Mouse (Mus musculus): ENCODE data around the gene Etnk2. TPM values are rescaled to one million over a fixed set of nuclear protein-coding genes. Genes with fewer than 3 reads are reported as not detected.

Gene Etnk2
- 1.7 and 2.5 TPM in 2 replicates for polyA plus RNA-seq (2012; rRNA removed)

DNA sequence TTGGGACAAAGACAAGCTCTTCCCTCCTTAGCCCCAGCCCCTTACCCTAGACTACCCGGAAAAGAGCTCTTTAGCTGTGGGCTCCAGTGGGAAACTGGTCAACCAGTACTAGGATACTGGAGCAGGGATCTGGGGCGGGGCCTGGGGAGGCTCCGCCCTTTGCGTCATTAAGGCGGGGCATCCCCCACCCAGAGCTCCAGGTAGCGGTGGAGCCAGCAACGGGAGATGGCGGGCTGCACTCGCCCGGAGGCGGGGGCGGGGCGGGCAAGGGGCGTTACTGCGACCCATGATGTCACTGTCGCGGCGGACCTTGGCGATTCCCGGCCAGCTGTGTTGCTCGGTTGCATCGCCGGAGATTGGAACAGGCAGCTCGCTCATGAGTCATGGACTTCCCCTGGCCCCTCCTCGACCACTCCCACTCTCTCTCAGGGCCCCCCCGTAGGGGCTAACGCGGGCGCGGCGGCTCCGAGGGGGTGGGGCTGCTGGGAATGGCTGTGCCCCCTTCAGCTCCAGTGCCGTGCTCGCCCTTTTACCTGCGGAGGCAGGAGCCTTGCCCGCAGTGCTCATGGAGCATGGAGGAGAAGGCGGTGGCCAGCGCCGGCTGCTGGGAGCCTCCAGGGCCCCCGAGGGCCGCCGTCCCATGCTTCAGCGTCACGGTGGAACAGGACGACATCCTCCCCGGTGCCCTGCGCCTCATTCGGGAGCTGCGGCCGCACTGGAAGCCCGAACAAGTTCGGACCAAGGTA lies at the start of gene Etnk2:
TSS of gene Etnk2 (plus strand) at position 297 of the 746 bp plus-strand sequence.

DNA sequence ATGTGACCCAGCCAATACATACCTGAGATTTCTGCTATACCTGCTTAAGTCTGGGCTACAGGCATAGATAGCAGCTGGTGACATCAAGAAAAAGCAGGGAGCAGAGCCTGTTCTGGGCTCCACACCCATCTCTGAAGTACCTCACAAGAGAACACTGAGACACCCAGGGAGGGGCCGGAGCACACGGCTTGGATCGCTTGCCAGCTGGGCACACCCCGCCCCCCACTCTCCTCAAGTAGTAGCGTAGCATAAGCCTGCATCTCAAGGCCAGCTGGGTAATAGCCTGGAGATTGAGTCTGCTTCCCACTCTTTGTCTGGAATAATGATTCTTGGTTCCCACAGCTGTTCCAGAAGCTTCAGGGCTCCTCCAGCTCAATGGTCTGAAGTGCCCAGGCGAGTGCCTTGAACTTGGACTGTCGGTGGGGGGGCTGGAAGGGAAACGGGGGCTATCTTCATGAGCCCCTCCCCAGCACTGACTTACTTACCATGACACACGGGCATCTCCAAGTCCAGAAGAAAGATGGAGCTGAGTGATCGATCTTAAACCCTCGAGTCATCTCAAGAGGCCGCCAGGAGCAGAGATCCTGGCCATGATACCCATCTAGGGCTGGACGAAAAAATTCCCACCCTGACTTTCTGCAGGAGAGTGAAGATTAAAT lies 42.0 kb upstream of the Etnk2 start, which contains the start of gene Kiss1:
TSS of gene Kiss1 (plus strand) at position 609 of the 659 bp plus-strand sequence.

DNA sequence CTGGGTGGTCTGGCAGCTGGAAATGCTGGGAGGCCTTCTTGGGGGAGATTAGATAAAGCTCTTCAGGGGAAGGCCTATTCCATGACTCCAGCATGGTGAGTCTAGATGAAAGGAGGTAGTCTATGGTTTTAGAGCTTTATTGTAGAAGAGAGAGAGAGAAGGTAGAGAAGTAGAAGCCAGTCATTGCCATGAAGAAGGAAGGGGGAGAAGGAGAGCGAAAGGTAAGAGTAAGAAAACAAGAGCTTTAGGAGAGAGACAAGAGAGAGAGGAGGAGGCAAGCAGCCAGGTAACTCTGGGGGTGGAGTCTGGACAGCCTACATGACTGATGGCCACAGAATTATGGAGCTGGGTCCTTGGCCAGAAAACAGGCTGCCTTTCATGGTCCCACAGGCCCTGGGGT lies 13.2 kb upstream of the Etnk2 start, which contains the start of gene Ren1:
TSS of gene Ren1 (plus strand) at position 301 of the 400 bp plus-strand sequence.

DNA sequence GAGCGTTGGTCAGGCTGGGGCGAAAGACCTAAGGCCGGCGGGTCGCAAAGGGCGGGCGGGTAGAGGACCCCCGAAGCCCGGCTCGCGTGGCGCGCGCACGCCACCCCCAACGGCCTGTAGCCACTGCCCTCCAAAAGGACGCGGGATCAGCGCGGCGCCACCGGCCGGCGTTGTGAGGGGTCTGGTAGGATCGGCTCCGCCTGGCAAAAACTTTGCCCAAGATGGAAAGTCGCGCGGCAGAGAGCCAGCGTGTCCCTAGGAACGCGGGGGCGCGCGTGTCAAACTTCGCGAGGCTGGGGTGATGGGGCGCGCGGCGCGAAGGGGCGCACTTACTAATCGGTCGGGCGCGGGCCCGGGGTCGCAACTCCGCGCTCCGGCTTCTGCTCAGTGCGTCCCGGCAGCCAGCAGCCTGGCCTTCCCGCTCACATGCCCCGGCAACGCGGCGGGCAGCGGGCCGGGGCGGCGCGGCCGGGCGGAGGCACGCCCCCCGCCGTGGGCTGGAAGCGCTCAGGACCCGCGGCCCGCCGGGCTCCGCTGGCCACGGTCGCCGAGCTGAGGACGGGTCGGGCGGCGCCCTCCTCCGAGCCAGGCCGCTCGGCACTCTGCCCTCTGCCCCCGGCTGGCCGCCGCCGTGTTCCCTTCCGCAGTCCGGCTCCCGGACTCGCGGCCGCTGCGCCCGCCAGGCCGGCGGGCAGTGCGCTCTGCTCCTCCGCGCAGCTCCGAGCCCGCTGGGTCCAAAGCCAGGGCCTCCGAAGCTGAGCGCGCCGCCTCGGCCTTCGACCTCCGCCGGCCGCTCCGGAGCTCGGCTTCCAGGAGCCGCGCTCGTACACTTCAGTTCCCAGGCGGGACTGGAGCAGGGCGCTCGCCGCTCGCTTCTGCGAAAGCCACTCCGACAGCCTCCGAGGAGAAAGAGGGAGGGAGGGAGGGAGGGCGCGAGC lies 60.4 kb downstream of the Etnk2 start, which contains the start of gene Sox13:
TSS of gene Sox13 (minus strand) at position 835 of the 938 bp plus-strand sequence.

Other genes with a start within 250 kb of the Etnk2 start
- 36.6 and 37.6 TPM in 2 replicates for gene Ppp1r15b, start 232.4 kb upstream of the Etnk2 start, polyA plus RNA-seq (2012; rRNA removed)
- 34.2 and 52.2 TPM in 2 replicates for gene Plekha6, start 199.4 kb upstream of the Etnk2 start, polyA plus RNA-seq (2012; rRNA removed)
- gene Golt1a, start 53.8 kb upstream of the Etnk2 start, polyA plus RNA-seq (2012; rRNA removed): 0.10 and 0.14 TPM in 2 replicates
- gene Kiss1, start 41.7 kb upstream of the Etnk2 start, polyA plus RNA-seq (2012; rRNA removed): not detected in 2 replicates
- gene Ren1, start 13.1 kb upstream of the Etnk2 start, polyA plus RNA-seq (2012; rRNA removed): 0.05 and 0.09 TPM in 2 replicates
- gene Sox13, start 60.8 kb downstream of the Etnk2 start, polyA plus RNA-seq (2012; rRNA removed): 54.2 and 104 TPM in 2 replicates
- 479 and 624 TPM in 2 replicates for gene Snrpe, start 246.7 kb downstream of the Etnk2 start, polyA plus RNA-seq (2012; rRNA removed)